Mouse (Mus musculus): ENCODE results near the gene Cstb.

Gene Cstb

DNA sequence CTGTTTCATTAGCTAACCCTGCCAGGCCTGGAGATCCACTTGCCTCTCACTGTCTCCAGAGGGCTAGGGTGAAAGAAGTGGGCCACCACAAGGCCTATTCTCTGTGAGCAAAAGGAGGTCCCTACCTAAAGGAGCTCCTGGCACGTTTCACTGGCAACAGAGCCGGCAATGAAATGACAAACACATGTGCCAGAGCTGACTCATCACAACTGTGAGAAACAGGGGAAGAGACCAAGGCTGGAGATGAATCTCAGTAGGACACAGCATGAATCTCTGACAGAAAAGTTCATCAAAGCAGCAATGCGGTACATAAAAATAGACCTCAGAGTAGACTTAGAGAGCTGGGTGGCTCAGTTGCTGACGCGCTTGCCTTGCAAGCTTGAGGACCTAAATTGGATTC, 7.6 kb upstream of the Cstb start:
- WGBS = 39% methylated on average over 5 of the region's 5 CpGs

DNA sequence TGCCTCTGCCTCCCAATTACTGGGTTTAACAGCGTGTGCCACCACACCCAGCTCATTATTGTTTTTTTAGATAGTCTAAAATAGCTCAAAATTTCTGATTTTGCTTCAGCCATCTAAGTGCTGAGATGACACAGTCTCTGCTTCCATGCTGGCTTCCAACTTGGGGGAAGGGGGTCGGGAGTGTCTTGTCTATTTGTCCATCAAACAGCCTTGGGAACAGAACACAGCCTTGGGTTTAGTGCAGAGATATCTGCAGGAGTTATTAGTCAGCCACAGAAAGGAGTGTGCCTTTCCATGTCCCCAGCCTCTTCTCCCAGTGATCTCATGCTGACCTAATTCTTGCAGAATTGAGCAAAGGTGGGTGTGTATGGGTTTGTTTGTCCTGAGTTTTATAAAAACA, 6.7 kb upstream of the Cstb start:
- 85% methylated on average over 2 of the region's 2 CpGs for WGBS

DNA sequence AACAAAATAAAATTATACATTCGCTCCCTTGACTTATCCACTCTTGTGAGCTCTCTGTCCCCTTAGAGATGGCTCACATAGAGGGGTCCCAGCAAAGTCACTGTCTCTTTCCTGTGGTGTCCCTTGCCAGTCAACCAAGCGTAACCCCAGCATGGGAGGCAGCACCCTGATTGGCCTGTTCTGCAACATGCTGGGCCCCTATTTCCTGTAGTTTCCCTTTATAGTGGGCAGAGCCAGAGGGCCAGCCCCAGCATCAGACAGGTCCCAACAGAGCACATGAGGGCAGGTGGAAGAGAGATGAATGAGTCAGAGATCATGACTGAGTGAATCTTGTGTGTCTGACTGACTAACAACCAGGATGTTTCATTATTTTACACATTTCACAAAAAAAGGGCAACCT, 4.5 kb upstream of the Cstb start:
- 95% methylated on average over 2 of the region's 2 CpGs for WGBS

DNA sequence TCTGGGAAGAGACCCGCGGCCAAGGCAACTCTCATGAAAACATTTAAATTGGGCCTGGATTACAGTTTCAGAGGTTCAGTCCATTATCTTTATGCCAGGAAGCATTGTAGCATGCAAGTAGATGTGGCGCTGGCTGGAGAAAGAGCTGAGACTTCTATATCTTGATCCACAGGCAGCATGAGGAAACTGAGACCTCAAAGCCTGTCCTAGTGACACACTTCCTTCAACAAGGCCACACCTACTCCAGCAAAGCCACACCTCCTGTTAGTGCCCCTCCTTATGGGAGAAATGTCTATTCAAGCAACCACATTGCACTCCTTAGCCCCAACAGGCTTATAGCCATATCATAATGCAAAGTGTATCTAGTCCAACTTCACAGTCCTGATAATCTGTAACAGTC, 2.9 kb upstream of the Cstb start:
- 93% methylated on average over 3 of the region's 3 CpGs for WGBS

DNA sequence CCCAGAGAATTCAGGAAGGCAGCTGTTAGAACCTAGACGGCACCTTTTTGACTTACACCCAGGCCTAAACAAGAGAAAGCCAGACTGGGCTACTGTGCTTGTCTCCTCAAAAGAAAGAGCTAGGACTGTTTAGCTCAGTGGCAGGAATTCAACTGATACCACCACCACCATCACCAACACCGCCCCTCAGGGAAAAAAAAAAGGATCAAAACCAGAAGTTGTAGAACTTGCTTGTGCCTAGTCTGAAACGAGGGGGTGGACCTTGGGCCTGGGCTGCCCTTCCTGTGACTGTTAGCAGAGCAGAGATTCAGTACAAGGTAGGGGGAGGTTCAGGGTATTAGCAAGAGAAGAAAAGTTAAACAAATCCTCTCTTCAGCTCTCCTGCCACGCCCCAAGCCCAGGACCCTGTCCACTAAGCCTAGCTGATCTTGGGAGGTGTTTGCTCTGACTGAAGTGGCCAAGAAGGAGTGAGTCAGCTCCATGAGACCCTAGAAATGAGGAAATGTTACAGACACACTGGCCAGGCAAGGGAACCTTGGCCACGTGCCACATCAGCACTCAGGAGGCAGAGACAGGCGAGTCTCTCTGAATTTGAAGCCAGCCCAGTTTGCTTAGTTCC, 757 bp downstream of the Cstb start:
- WGBS = 46% methylated on average over 6 of the region's 6 CpGs

DNA sequence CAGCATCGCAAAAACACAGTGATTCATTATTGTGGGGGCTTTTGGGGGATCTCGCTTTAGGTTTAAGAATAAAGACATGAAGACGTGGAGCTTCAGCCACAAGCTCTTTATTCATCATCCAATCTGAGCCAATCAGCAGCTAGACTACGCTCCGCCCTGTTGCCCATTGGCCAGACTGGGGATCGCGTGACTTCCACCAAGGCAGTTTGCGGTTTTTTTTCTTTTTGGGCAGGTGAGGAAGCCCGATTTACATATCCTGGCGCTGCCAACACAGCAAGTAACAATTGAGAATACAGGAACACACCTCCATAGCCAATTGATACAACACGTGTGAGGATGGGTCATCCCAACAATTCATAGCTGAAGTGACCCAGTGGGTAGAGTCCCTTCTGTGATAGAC, 2.6 kb downstream of the Cstb start:
- 92% methylated on average over 11 of the region's 11 CpGs for WGBS

DNA sequence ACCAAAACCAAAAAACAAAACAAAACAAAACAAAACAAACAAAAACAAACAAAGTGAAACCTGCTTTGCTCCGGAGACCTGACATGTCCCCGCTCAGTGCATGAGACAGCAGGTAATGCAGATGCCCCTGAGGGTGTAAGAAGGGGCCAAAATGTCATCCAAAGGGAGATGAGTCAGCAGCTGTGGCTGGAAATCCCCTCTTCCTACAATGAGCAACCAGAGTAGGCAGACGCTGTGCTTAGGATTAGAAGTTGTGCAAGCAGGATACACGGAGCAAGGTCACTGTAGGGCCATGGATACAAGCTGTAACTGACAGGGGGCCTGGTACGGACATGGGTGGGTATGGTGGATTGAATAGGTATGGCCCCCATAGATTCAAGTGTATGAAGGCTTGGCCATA, 3.7 kb downstream of the Cstb start:
- 83% methylated on average over 5 of the region's 5 CpGs for WGBS

DNA sequence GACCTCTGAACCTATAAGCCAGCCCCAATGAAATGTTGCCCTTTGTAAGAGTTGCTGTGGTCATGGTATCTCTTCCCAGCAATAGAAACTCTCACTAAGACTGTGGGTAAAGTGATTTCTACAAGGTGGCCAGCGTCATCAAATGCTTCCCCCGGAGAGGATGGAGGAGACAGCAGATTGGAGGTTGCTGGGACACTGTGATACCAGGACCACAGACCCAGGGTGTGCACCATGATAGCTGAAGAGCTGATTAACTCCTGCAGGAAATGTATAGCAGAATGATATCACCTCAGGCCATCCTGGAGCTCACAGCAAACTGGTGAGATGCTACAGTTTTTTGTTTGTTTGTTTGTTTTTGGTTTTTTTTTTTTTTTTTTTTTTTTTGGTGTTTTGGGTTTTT, 4.3 kb downstream of the Cstb start:
- 97% methylated on average over 2 of the region's 2 CpGs for WGBS

DNA sequence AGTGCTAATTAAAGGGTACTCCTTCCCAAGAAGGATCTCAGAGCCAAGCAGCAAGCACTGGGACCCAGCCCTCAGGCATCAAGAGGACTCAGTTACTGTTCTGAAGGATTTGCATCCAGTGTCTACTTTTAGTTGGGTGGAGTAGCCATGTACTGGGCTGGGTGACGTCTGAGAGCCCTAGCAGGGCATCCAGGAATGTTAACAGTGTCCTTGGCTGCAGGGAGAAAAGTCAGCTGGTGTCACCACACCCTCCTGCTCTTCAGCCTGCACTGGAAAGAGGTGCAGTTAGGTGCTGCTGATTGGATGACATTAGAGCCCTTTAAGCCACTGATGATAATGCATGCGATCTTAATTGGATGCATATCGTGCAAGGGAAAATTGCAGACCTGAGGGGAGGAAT, 7.4 kb downstream of the Cstb start:
- WGBS = 77% methylated on average over 3 of the region's 3 CpGs

DNA sequence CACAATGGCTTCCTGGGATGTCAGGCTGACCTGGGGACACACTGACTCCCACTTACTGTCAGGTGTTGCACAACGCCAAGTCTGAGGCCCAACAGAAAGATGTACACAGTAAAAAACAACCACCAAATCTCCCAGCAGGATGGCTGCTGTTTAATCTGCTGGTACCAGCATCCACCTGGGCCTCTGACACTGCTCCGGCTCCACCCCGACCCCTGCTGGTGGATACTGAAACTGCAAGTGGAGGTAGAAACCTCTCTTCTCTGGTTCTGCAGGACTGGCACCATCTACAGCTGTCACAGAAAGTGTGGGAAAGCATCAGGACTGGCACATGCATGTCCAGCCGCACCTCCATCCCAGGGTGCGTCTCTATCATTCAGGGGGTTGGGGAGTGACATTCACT, 12.6 kb downstream of the Cstb start:
- WGBS = 22% methylated on average over 5 of the region's 5 CpGs

DNA sequence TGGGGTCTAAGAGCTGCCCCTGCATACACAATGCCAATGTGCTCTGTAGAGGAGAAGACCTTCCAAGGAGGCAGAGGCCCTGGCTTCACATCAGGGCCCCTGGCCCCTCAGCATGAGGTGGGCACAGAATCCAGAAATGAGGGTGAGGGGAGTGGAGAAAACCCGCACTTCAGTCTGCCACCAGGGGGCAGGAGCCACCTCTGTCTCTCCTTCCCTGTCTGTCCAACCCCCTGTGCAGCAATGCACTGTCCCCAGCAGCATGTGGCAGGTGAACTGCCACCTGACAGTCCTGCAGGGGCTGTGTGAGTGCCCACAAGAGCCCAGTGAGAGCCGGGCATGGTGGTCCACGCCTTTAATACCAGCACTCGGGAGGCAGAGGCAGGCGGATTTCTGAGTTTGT, 14.1 kb downstream of the Cstb start:
- WGBS = 64% methylated on average over 5 of the region's 5 CpGs

DNA sequence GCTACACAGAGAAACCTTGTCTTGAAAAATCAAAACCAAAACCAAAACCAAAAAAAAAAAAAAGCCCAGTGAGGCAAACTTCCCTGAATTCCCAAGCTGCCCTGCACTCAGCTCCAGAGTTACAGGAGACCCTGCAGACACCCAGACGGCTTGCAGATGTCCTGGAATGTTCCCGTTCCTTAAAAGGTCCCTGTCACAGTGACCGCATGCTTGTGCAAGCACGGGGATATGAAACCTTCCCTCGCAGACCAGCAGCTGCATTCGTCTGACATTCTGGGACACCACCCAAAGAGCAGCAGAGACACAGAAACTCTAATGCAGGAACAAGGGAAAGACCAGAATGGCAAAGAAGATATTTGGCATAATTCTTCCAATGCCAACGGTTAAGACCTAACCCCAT, 14.5 kb downstream of the Cstb start:
- 84% methylated on average over 7 of the region's 7 CpGs for WGBS

DNA sequence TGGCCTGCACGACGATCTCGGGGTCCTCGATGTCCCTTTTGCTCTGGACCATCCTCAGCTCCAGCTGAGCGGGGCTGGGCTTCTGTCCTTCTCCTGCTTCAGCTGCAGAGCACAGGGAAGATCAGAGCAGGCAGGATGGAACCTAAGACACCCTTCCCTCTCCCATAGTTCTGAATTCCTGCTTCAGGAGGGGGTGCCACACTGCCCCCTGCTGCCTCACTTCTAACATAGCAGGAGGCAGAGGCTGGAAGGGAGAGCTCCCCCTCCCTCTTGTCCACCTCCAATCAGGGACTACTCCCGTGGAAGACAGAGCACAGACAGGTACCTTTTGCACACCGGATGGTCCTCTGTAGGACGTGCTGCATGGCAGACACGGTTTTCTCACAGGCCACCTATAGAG, 15.3 kb downstream of the Cstb start:
- 68% methylated on average over 9 of the region's 9 CpGs for WGBS

DNA sequence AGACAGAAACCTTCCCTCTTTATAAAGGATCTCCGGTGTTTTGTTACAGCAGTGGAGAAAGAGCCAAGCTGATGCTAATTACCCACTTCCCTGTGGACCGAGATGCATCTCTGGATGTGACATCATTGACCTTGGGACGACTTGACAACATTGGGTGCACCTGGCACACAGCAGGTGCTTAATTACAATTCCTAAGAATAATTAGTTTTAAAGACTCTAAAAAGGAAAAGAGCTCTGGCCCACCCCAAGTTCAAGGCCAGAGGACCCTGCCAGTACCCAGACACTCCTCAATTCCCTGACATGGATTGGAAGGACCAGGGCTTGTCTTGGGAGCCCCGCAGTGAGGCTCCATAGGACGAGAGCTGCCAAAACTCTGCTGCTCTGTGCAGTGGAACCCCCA, 16.1 kb downstream of the Cstb start:
- WGBS = 86% methylated on average over 5 of the region's 5 CpGs

DNA sequence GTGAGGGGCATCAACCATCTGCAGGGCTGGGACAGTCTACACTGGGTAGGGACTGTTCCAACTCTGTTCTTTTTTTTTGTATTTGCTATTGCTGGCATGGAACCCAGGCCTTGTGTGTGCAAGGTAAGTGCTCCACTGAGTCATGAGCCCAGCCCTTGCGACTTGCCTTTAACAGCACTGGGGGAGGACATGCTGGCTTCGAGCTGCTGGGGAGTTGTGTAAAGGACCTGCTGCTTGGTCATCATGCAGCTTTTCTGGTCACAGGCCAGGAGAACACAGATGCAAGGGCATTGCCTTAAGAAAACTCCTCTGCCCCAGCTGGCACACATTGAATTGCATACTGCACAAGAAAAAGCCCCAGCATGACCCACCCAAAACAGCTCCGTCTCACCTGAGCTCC, 16.8 kb downstream of the Cstb start:
- 61% methylated on average over 3 of the region's 3 CpGs for WGBS

DNA sequence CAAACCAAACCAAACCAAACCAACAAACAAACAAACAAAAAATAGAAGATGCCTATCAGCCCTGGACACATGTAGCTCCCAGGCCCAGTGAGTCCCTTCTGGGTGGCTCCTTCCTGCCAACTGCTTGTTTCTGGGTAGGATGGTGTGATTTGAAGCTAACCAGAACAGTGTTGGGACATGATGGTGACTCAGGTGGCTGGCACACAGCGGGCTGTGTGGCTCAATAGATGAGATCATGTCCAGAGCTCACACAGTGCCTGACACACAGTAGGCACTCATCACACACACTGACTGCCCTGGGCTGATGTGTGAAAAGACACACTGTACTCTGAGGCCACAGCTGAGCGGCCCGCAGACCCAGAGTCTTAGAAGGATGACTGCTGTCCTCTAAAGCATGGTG, 20.7 kb downstream of the Cstb start:
- 85% methylated on average over 3 of the region's 3 CpGs for WGBS

DNA sequence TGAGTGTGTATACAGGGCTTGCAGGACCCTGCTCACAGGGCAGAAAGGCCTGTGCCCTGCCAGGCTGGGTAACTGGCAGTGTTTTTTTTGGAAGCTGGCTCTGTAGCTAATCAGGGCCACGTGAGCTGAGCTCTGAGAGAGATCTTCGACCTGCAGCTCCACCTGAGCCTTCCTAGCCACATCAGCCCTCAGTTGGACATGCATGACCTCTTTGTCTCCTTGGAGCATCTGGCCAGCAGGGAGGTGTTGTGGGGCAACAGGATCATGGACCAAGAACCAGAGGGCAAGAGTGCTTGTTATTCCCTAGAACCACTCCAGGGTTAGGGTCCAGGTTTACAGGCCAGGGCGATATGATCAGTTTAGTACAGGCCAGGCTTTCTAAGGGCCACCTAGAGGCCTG, 21.9 kb downstream of the Cstb start:
- 89% methylated on average over 3 of the region's 3 CpGs for WGBS

DNA sequence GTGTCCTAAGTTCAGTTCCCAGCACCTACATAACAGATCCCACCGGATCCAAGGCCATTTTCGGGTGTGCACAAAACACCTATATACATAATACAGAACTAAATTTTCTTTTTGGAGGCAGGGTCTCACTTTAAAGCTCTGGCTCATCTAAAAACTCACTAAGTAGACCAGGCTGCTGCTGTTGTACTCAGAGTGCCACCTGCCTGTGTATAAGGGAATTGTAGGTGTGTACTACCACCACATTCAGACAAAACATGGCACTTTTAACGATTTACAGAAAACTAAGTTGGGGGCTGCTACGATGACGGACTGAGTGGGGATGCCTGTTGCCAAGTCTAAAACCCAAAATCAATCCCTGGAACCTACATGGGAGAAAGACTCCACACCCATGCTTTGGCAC, 25.3 kb downstream of the Cstb start:
- 92% methylated on average over 5 of the region's 5 CpGs for WGBS

DNA sequence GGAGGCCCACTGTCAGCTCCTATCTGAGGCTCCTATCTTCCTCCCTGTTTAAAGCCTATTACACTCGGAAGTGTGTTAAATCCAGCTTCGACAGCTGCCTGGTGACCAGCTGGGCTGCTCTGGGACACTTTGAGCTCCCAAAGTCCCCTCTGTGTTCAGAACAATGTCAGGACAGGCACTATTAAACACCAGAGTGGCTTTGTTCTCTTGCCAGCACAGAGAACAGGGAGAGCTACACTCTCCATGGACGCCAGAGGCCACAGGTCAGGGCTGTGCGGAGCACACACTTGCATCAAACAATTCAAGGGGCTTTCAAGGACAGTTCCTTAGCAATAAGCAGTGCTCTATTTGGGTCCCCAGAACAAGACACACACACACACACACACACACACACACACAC, 27.2 kb downstream of the Cstb start:
- 38% methylated on average over 4 of the region's 4 CpGs for WGBS

DNA sequence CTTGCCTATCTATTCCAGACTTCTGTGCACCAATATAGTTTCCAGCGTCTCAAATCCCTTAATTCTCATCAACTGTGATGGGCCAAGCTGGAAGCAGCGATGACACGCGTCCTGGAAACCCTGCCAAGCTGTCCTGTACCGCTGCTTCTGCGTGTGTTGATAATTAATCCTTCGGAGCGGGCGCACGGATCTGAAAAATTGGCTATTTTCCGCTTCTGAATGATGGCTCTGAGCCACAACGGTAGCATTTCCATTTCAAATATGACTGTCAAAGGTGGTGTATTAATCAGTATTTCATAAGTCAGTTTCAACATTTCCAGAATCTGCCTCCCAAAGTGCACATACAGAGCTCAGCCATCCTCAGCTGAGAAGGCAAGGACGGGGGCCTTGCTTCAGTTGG, 31.2 kb downstream of the Cstb start:
- WGBS = 51% methylated on average over 13 of the region's 13 CpGs

DNA sequence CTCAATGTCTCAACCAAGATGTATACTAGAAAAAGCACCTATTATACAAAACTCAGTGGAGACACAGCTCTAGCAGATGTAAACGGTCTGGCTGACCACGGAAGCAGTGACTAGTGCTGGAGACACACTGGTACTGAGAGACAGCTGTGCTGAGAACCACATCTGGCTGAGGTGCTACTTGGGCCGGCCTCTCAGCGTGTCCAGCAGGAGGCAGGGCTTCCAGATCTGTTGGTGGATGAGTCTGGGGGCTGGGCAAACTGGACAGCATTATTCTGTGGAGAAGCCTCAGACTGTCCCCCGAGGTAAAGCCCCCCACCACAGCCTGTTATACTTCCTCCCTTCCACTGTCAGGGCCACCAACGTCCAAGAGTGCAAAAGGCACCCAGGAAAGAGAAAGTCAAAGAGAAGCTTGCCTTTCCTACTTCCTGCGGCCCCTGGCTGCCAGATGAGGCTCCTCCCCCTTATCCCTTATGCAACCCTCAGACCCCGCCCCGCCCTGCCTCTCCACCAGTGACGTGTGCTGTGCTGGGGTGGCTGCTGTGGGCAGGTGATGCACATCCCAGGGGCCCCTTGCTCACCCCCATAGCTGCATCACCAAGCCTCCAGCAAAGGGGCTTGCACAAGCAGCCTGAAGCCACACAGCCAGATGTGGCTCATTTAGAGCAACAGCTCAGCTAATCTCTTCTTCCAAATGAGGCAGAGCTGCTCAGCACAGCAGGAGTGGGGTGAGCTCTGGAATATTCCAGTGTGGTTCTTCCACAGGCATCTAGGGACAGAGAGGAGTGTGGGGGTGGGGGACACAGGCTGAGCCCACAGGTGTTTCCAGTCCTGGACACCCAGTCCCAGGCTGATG, 32.3 kb downstream of the Cstb start:
- WGBS = 46% methylated on average over 10 of the region's 10 CpGs

DNA sequence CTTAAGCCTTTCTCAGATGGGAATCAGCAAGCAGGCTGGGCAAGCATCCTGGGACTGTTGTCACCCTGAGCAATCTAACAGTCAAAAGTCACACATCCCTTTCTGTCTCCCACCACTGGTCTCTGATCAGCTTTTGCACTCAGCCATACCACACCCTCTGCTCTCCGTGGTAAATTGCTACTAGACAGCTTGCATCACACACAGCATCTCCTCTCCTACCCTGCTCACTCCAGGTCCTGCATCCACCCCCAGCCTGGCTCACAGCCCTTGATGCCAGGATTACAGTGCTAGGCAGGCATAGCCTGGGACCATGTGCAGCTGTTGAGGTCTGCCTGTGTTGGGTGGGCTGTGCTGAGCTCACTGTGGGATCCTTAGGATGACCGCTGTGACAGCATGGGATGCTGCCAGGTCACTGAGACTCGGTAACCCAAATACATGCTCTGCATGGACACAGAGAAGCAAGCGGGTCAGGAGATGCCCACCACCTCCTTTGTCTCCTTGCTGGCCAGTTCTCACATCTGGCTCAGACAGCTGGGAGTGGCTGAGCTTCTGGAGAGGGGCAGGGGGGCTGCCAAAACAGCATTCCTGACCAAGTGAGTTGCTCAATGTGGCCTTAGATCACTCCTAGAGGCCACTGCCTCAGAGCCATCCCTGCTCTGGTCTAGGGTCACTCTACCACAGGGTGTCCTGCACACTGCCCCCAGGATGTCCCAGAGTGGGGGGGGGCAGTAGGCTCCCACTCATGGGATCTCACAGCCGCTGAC, 33.1 kb downstream of the Cstb start:
- 52% methylated on average over 5 of the region's 5 CpGs for WGBS

DNA sequence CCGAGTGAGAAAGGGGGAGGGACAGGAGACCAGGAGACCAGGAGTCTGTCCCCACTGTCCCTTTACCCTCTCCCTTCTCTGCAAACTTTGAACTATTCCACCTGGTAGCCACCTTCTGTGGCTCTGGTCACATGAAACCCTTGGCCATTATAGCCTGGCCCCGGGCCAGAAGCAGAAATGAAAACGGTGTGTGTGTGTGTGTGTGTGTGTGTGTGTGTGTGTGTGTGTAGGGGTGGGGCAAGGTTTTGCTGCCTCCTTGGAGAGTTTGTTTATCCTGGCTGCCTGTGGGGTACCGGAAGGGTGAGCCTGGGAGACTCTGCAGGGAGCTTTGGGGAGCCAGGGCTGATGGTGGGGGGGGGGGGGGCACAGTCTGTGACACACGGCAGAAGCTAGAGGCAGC, 35.0 kb downstream of the Cstb start:
- 40% methylated on average over 5 of the region's 5 CpGs for WGBS

Data from cerebral cortex, adult 2 months (tissue).